Mouse (Mus musculus): ENCODE measurements around the gene Ssbp3. TPM values are rescaled to one million over a fixed set of nuclear protein-coding genes. Genes with fewer than 3 reads are reported as not detected.

Ssbp3 gene
- total RNA-seq (2023), result 10 to 100 TPM; 34.0 to 37.3 TPM

GRCm38 (mm10) chr4:106910201-106911172, at the start of gene Ssbp3:
TSS of gene Ssbp3 (plus strand) at chr4:106910701.

GRCm38 (mm10) chr4:107066252-107067124, 156.0 kb downstream of the Ssbp3 start, which contains the start of the genes Mrpl37 and Cyb5rl:
TSS of gene Mrpl37 (minus strand) at chr4:107066868.
TSS of gene Cyb5rl (plus strand) at chr4:107066988.

GRCm38 (mm10) chr4:107096841-107097373, 186.4 kb downstream of the Ssbp3 start, which contains the start of gene Cdcp2:
TSS of gene Cdcp2 (plus strand) at chr4:107096891.

Other genes with a start within 250 kb of the Ssbp3 start
- 10 to 100 TPM; 13.1 to 14.1 TPM for gene Ttc4, start 231.8 kb upstream of the Ssbp3 start, total RNA-seq (2023)
- gene Mroh7, start 179.8 kb upstream of the Ssbp3 start, total RNA-seq (2023), result not detected
- not detected for gene Fam151a, start 176.8 kb upstream of the Ssbp3 start, total RNA-seq (2023)
- 10 to 100 TPM in 1 of 2 experiments, 1 to 10 TPM in 1; 7.6 to 10.4 TPM for gene Acot11, start 105.7 kb upstream of the Ssbp3 start, total RNA-seq (2023)
- 10 to 100 TPM; 21.2 to 32.0 TPM for gene Mrpl37, start 156.2 kb downstream of the Ssbp3 start, total RNA-seq (2023)
- gene Cyb5rl, start 156.3 kb downstream of the Ssbp3 start, total RNA-seq (2023), result 1 to 10 TPM; 5.3 to 5.9 TPM
- gene Cdcp2, start 186.2 kb downstream of the Ssbp3 start, total RNA-seq (2023), result not detected

All from neutrophil, adult 59 days (primary cell).